Mouse (Mus musculus) adrenal gland, adult 8-10 months (tissue): ENCODE data around the gene Specc1. TPM values are rescaled to one million over a fixed set of nuclear protein-coding genes. Genes with fewer than 3 reads are reported as not detected.

ENCODE experiments used
- DNase-seq: peaks from one replicate; pipeline ENCODE4 v3.0.0; 2022
- total RNA-seq, 4 experiments: library from RNA; stranded (reverse); gene quantifications; 2 replicates each; pipeline ENCODE4 v1.2.4; 2022

Gene Specc1
- total RNA-seq, 4 experiments from 2014 or later, result 5.7 to 8.3 (median 7.3) TPM

- DNase-seq, result no peak
Observed at GRCm38 (mm10) chr11:62177395-62178113, 221.0 kb downstream of the Specc1 start.

GRCm38 (mm10) chr11:62180791-62181190, 224.2 kb downstream of the Specc1 start:
- DNase-seq, result no peak

DNA sequence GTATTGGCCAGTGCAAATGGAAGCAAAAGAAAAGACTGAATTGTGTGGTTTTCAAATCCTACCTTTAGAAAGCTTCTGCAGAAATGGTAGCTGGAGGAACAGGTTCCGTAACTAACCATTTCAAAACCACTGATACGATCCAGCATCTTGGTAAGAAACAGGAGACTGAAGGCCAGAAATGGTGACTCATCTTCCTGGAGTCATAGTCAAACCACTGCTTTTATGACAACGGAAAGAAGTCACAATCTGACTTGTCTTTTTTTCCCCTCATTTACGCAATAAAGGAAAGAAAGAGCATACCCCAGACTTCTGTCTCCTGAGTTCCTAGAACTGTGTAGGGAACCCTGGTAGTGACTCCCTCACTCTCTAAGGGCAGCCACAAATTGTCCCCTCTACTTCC, 228.3 kb downstream of the Specc1 start:
- DNase-seq, result no peak

GRCm38 (mm10) chr11:62187074-62187473, 230.5 kb downstream of the Specc1 start:
- DNase-seq, result no peak

DNA sequence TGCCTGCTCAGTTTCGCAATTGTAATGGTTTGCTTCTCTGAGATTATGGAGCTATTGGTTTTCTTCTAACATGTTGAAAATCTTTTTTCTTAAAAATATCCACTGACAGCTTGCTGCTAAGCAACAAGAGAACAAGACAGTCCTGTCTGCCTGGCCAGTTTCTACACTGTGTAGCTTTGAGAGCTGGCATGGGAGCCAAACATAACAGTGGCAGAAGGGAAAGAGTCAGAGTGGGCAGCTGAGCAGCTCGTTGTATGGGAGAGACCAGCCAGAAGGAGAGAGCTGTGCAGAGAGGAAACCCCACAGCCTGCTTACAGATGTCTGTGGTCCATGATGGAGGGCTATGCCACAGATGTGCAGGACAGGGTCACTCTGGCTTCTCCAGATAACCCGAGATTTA, 235.5 kb downstream of the Specc1 start:
- DNase-seq, result no peak

GRCm38 (mm10) chr11:62193116-62193515, 236.6 kb downstream of the Specc1 start:
- DNase-seq, result no peak

DNA sequence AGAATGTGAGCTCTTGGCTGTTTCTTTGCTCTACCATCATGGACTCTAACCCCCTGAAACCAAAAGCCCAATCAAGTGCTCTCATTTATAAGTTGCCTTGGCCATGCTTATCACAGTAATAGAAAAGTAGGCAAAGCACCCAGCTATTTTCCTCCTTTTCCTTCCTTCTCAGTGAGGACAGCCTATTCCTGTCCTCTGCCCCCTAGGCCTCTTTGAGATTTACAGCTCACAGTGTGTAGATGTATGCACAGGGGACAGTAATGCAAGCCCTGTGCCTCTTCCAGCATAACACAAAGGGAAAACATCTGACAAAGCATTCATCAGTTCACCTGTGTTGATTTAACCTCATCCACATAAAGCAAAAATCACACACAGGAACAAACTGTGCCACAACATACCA, 237.7 kb downstream of the Specc1 start:
- DNase-seq, result no peak

- no peak for DNase-seq
Observed at GRCm38 (mm10) chr11:62200901-62201512, 244.4 kb downstream of the Specc1 start.

- no peak for DNase-seq
Observed at GRCm38 (mm10) chr11:62202645-62203044, 246.1 kb downstream of the Specc1 start.

DNA sequence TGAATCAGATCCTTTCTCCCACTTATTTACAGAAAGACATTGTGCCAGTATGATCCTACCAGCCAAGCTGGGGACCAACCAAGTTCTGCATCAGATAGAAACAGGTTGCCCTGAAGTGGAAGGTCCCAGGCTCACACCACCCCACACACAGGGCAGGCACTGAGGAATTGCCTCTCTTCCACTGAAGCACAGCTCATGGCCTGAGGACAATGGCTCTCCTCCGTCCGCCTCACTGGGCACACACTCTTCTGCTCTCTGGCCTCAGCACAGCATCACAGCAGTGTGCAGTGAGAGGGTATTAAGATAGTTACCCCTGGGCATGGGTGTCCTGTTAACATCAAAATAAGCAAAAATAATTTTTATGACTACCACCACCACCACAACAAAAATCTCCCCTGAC, 252.5 kb downstream of the Specc1 start:
- DNase-seq, result no peak

DNA sequence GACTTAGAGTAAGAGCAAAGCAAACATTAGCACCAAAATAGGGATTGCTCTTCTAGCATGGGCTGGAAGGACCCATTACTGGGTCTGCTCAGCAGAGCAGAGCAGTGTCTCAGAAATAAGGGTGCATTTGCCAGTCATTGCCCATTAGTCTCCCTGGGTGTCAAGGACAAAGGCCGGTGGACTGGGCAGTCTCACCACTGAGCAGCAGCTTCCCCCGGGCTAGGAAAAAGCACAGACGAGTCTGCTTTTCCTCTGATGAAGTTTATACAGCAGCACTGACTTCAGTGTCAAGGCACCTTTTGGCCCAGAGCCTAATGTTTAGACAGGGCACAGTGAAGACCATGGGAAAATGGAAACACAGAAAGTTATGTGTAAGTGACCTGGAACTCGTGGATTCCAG, 253.3 kb downstream of the Specc1 start:
- DNase-seq, result no peak

- no peak for DNase-seq
Observed at GRCm38 (mm10) chr11:62213384-62213989, 256.9 kb downstream of the Specc1 start.

DNA sequence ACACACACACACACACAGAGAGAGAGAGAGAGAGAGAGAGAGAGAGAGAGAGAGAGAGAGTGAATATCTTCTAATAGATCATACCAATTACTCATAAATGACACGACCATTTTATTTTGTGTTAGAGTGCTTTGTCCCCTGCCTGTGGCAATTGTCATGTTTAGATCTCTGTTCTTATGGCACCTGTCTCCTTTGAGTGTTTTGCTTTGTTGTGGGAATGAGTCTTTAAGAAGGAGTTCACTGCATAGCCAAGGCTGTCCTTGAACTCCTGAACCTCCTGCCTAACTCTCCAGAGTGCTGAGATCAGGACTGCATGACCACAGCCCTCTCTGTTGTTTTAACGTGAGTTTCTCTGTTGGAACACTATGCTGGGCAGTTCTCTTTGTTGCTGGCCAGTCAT, 258.5 kb downstream of the Specc1 start:
- DNase-seq, result no peak

GRCm38 (mm10) chr11:62217751-62218150, 261.2 kb downstream of the Specc1 start:
- DNase-seq, result no peak

DNA sequence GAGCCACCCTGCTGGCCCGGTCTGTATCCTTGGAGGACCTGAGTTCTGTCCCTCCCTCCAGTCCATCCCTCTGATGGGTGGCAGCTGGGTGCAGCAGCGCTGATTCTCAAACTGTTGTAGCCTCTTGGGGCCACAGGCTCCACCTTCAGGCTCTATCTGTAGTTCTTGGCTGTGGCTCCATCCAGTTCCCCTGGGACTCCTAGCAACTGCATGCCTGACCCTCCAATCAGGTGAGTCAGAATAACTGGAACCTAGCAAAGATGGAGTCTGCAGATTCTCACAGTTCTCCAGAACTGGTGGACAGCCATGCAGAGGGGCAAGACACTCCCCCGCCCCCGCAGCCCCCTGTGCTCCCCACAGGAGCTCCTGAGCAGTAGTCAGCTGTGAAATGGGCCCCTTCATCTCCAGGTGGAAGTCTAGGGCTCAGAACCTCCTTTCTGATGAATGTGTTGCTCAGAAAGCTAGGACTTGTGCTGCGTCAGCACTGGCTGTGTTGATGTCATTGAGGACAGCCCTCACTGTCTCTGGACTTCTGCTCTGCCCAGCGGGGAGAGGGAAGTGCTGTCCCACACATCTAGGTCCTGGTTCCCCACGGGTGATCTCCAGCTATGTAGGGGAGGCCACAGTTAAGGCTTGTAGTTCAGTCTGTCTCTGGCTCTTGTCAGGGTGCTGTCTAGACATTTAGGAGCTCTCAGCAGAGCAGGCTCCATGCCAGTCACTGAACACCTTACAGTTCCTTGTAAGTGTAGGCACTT, 264.4 kb downstream of the Specc1 start:
- DNase-seq, result no peak

GRCm38 (mm10) chr11:62223416-62223815, 266.9 kb downstream of the Specc1 start:
- DNase-seq, result no peak

DNA sequence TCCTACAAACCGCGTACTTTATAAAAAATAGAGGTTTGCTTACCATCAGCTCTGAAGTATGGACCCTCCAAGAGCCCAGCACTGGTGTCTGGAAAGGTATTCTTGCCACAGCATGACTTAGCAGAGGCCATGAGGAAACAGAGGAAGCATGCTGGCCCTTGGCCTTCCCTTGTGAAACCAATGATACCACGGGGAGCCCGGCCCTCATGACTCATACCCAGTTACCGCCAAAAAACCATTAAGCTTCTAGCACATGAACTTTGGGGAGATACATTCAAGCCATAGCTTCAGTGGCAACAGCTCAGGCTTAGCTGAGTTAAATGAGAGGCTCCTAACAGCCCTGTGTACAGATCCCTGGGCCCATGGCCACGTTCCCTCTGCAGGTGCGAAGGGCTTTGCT, 267.4 kb downstream of the Specc1 start:
- DNase-seq, result no peak

DNA sequence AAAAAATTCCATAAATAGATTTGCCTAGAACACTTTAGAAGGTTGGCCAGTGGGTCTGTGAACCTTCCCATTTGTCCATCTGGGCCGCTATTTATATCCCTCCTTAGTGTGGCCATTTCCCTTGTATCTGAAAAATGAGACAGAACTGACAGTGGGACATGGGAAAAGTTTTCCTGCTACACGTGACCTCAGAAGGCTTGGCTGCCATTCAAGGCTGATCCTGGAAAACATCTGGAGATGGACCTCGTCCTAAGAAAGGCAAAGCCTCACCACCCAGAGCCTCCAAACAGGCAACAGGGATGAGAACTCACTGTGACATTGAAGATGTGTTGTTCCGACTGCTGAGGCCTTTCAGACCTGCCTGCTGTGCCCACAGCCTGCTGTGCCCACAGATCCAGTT, 268.2 kb downstream of the Specc1 start:
- DNase-seq, result no peak

- DNase-seq, result no peak
Observed at GRCm38 (mm10) chr11:62240631-62241261, 284.2 kb downstream of the Specc1 start.

- DNase-seq, result no peak
Observed at GRCm38 (mm10) chr11:62243871-62244270, 287.3 kb downstream of the Specc1 start.

DNA sequence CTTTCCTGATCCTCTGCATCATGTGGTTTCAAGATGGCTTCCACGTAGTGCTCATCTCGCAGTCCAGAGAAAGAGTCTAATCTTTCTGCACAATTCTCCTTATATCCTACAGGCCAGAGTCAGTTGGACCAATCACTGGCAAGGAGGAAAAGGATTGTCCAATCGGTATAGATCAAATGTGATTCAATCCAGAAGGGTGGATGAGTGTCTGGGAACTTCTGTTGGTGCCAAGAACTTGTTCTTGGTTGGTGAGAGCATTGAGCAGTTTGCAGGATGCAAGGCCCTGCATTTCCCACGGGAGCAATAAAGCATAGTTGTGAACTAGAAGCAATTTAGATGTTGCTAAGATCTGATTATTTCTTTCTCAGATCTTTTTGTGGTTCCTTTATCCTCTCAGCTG, 287.9 kb downstream of the Specc1 start:
- no peak for DNase-seq

DNA sequence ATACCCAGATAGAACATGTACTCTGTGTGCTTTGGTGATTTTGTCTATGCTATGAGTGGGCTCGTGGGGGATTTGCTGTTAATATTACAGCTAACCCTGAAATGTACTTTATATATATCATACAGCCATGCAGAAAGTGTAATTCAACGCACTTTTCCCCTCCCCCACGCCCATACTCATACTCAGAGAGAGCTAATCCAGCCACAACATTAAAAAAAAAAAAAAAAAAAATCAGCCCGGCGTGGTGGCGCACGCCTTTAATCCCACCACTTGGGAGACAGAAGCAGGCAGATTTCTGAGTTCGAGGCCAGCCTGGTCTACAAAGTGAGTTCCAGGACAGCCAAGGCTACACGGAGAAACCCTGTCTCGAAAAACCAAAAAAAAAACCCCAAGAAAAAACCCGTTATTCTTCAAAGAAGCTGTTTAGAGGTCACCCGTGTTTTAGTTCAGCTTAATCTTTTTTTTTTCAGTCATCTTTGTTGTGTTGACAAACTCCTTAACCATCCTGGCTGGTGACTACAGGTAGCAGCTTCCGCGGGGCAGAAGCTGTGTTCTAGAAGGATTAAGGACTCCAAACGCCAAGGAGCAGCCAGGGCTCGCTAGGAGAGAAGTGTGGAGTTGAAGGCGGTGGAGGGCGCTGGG, 291.3 kb downstream of the Specc1 start:
- no peak for DNase-seq
